ENCODE assay signal across 15 mouse cellular contexts in genomic region chr8:121396151-121396550, GRCm38 (mm10).
DNase-seq lines count a peak whose midpoint lies in the region; ATAC-seq lines count a peak whose summit lies in the region.
"Had no signal": no experiment of that assay in that cellular context is flagged by ENCODE, and none has a peak within 500 bp of the region (broad histone marks: within the 10 kb centered on the region; RNA-seq: fewer than 3 reads in every experiment).

No protein-coding gene starts in this region.

- H3K4me2 ChIP-seq in embryonic facial prominence, embryonic 12.5 days (replicated peaks) = peak overlapping the region; percentile 22
- peak overlapping the region; percentile 28 for H3K4me2 ChIP-seq in limb, embryonic 12.5 days
- H3K4me2 ChIP-seq: liver, embryonic 11.5 days had no signal

- no peaks in the 10 kb centered on the region for H3K9me3 ChIP-seq in embryonic facial prominence, embryonic 12.5 days
- H3K9me3 ChIP-seq in limb, embryonic 12.5 days = no peaks in the 10 kb centered on the region

- no peak overlapping the region for H3K4me3 ChIP-seq in embryonic facial prominence, embryonic 12.5 days
- H3K4me3 ChIP-seq in limb, embryonic 12.5 days (replicated peaks) = no peak overlapping the region

- H3K36me3 ChIP-seq in embryonic facial prominence, embryonic 12.5 days = no peaks in the 10 kb centered on the region
- no peaks in the 10 kb centered on the region for H3K36me3 ChIP-seq in limb, embryonic 12.5 days

- peak overlapping the region; percentile 84 for H3K27ac ChIP-seq in embryonic facial prominence, embryonic 12.5 days
- peak overlapping the region; percentile 77 for H3K27ac ChIP-seq in limb, embryonic 12.5 days

- no peak for ATAC-seq in embryonic facial prominence, embryonic 12.5 days (ENCODE audit: insufficient number of reproducible peaks, insufficient read depth, low FRiP score, low TSS enrichment)
- ATAC-seq in limb, embryonic 12.5 days (ENCODE audit: insufficient number of reproducible peaks, insufficient read depth, low FRiP score, low TSS enrichment, low read depth) = no peak

- DNase-seq in embryo, embryonic 10.5 days (ENCODE audit: low spot score) = peak; percentile 51
- DNase-seq in embryo, embryonic 9.5 days (ENCODE audit: extremely low spot score) = no peak
- peak; percentile 29 for DNase-seq in kidney, adult 18-20 months
- DNase-seq in kidney, postnatal 36 days = no peak
- DNase-seq in testis, postnatal 10 days (ENCODE audit: low spot score) = no peak
- no peak for DNase-seq in Muller cell, postnatal 12 days (ENCODE audit: inconsistent ontology term)
- DNase-seq: adrenal gland, postnatal 10 days; cerebellum, postnatal 25 days; gastrocnemius, postnatal 36 days; heart, postnatal 10 days; layer of hippocampus, postnatal 36 days; lung, postnatal 10 days had no signal

- peaks cover 66% of the 10 kb centered on the region for H3K4me1 ChIP-seq in embryonic facial prominence, embryonic 12.5 days
- H3K4me1 ChIP-seq in limb, embryonic 12.5 days (replicated peaks) = peaks cover 84% of the 10 kb centered on the region

- H3K27me3 ChIP-seq in embryonic facial prominence, embryonic 12.5 days = peaks cover 29% of the 10 kb centered on the region
- H3K27me3 ChIP-seq in limb, embryonic 12.5 days = peaks cover 84% of the 10 kb centered on the region

- H3K9ac ChIP-seq in embryonic facial prominence, embryonic 12.5 days = peak overlapping the region; percentile 17; the same call in 1 of the 2 replicates
- 0 out of 2 replicates have a peak overlapping the region, but pooled peaks have one; percentile 12 for H3K9ac ChIP-seq in limb, embryonic 12.5 days (replicated peaks)

- WGBS in embryonic facial prominence, embryonic 12.5 days = 14% methylated on average over 11 of the region's 11 CpGs
- 15% methylated on average over 11 of the region's 11 CpGs for WGBS in limb, embryonic 12.5 days

Comparison
In these comparisons a context has a peak if more than half of its experiments do, and no peak if none do; other contexts are left out.
1. DNase-seq: peak in embryo, embryonic 10.5 days (single experiment) and kidney, adult 18-20 months (single experiment); none in embryo, embryonic 9.5 days (single experiment), kidney, postnatal 36 days (0 of 2), testis, postnatal 10 days (single experiment) and Muller cell, postnatal 12 days (single experiment).